Mouse (Mus musculus) ES-E14 (cell line): ENCODE results near the gene Crabp1.

ENCODE experiments used
- ZC3H11A ChIP-seq: IDR thresholded peaks from 2 replicates; pipeline ENCODE4 v1.6.1; 2012; ENCODE audit warnings: low read depth, mild to moderate bottlenecking, inconsistent platforms, low read length, borderline replicate concordance
- ZNF384 ChIP-seq: IDR thresholded peaks from 2 replicates; pipeline ENCODE4 v1.6.1; 2012; ENCODE audit warnings: low read depth, low read length, inconsistent platforms

DNA sequence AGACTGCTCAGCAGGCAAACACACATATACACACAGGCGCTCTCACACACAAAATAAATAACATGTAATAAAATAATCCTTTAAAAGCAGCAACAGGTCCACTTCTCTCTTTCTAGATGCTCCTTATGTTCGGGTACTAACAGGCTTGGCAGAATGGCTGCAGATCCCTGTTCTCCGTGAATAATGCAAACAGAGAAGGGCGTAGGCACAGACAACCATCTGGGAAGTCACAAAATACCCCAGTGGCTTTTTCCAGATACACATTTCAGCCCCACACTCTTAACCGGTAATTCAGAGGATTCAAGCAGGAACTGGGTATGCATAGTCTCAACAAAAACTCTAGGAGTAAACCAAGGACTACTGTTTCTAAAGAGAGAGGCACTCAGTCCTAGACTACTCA, 38.2 kb upstream of the Crabp1 start:
- no peak for TF ChIP-seq ZC3H11A
- TF ChIP-seq ZNF384: no peak
